Mouse (Mus musculus) liver, embryonic 18 days (tissue): Measurements from ENCODE around the gene Gm8212. TPM values are rescaled to one million over a fixed set of nuclear protein-coding genes. Genes with fewer than 3 reads are reported as not detected.

Experiments used
- polyA plus RNA-seq: library from polyadenylated mRNA; depleted of rRNA; stranded (reverse); fragments of >200 nt; gene quantifications from 2 replicates; pipeline ENCODE4 v1.2.3, GENCODE M21; 2012; rRNA removed

Gm8212 gene
- polyA plus RNA-seq, result not detected in 2 replicates

DNA sequence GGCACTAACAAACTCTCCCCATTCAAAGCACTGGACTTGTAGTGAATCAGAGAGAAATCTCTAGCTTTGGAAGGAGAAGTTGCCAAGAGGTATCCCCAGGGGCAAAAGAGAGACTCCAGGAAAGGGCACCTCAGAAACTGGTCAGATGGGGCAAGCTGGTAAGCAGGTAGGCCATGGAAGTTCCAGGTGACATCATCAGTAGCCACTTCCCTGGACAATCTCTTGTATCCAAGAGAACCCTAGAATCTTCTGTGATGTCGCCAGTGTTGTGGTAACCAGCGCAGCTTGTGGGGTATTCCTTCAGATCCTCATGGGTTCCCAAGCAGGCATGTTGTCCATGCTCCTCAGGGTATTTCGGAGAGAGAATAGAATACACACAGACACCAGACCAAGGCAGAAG, at the start of gene Gm8212:
Gene Gm8212, plus strand, starts transcription at position 301 of the 400 bp plus-strand sequence.

DNA sequence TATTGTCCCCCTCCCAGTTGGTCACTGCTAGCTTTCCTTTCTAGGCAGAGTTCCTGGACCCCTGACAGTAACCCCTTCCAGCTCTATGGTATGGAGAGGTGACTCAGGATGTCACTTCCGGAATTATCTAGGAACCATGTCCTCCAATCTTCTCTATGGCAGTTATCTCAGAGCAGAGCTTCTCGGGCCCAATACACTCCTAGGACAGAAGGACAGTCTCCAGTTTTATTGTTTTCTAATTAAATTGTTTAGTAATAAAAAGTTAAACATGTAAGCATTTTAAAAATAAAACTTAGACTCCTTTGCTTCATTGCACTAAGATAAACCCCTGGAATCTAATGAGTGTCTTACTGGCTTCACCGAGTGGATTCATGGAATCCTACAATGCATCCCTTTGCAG, 15.7 kb downstream of the Gm8212 start, which contains the start of gene 4930503E14Rik:
Gene 4930503E14Rik, minus strand, starts transcription at position 101 of the 400 bp plus-strand sequence.

Other genes with a start within 250 kb of the Gm8212 start
- not detected in 2 replicates for gene Ang5, start 240.6 kb upstream of the Gm8212 start, polyA plus RNA-seq
- not detected in 2 replicates for gene Ang6, start 195.4 kb upstream of the Gm8212 start, polyA plus RNA-seq
- 64.4 and 83.0 TPM in 2 replicates for gene Ear2, start 95.0 kb upstream of the Gm8212 start, polyA plus RNA-seq
- gene Gm3327, start 73.8 kb upstream of the Gm8212 start, polyA plus RNA-seq, result not detected in 2 replicates
- not detected in 2 replicates for gene 4930503E14Rik, start 15.6 kb downstream of the Gm8212 start, polyA plus RNA-seq
- not detected in 2 replicates for gene Gm8220, start 87.9 kb downstream of the Gm8212 start, polyA plus RNA-seq
- not detected in 2 replicates for gene Gm5930, start 140.9 kb downstream of the Gm8212 start, polyA plus RNA-seq
- not detected in 2 replicates for gene Gm8229, start 167.7 kb downstream of the Gm8212 start, polyA plus RNA-seq
- not detected in 2 replicates for gene Gm3371, start 213.0 kb downstream of the Gm8212 start, polyA plus RNA-seq
- gene Gm8232, start 236.0 kb downstream of the Gm8212 start, polyA plus RNA-seq, result not detected in 2 replicates